Mouse (Mus musculus): ENCODE data around the gene Cdk2ap1. TPM values are rescaled to one million over a fixed set of nuclear protein-coding genes. Genes with fewer than 3 reads are reported as not detected.
A peak's percentile ranks its signal among the peaks of the same experiment; 100 is the strongest.
"Not testable (repeated sequence)": the region's sequence is repeated elsewhere in the genome, so short reads cannot be mapped to it uniquely, and the experiment has no call there.

Cdk2ap1 gene
- 57.7 and 131 TPM in 2 replicates for polyA plus RNA-seq (2015; fragmentation: Nextera tagmentation; extraction: Ambion mirVana)

DNA sequence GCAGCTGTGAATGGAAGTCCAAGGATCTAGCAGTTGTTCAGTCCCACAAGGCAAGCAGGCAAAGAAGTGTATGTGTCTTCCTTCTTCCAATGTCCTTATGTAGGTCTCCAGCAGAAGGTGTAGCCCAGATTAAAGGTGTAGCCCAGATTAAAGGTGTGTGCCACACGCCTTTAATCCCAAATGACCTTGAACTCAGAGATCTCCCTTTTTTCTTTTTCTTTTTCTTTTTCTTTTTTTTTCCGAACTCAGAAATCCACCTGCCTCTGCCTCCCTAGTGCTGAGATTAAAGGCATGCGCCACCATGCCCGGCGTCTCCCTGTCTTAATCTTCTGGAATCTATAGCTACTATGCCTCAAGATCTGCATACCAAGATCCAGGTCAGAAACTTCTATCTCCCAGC, at the start of gene Cdk2ap1:
Gene Cdk2ap1 (minus strand): TSS at position 101 of the 400 bp plus-strand sequence.
- DNase-seq (ENCODE audit: low spot score); H3K4me2 ChIP-seq (ENCODE audit: low read length); H3K36me3 ChIP-seq (ENCODE audit: insufficient read depth, low read length); ATAC-seq (replicated peaks; ENCODE audit: low FRiP score, low read depth); H3K4me3 ChIP-seq (replicated peaks; ENCODE audit: low read depth, low read length); H3K27ac ChIP-seq; H3K9me3 ChIP-seq (replicated peaks; ENCODE audit: low read length); H3K9ac ChIP-seq (ENCODE audit: low read depth, low read length); H3K27me3 ChIP-seq (ENCODE audit: insufficient read depth, low read length); H3K4me1 ChIP-seq (replicated peaks; ENCODE audit: insufficient read depth, low read length): not testable (repeated sequence)
- 89% methylated on average over 5 of the region's 5 CpGs for WGBS

DNA sequence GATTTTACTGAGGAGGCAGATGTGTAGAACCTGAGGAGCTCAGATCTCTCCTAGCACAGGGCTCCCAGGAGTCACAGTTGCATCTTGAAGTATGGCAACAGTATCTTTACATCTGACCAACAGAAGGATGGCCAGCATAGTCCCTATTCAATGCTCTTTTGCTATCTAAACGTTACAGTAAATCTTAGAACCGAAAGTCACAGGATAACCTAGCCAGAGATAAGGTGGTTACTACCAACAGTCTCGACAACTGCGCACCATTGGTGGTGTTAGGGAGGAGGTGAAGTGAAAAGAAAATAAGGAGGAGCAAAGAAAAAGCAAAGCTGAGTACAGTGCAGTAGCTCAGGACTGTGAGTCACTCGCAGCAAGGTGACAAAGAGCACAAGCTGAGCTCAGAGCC, 49.3 kb upstream of the Cdk2ap1 start:
- ATAC-seq (replicated peaks; ENCODE audit: low FRiP score, low read depth) (no peak), DNase-seq (ENCODE audit: low spot score) (no peak)
- Histone ChIP-seq H3K4me3 (replicated peaks; ENCODE audit: low read depth, low read length) (no peak overlapping the region), H3K9me3 (replicated peaks; ENCODE audit: low read length) (no peaks in the 10 kb centered on the region), H3K9ac (ENCODE audit: low read depth, low read length) (no peak overlapping the region), H3K4me2 (ENCODE audit: low read length) (no peak overlapping the region), H3K27ac (no peak overlapping the region), H3K27me3 (ENCODE audit: insufficient read depth, low read length) (no peaks in the 10 kb centered on the region), H3K36me3 (ENCODE audit: insufficient read depth, low read length) (peaks cover 33% of the 10 kb centered on the region), H3K4me1 (replicated peaks; ENCODE audit: insufficient read depth, low read length) (no peaks in the 10 kb centered on the region)
- whole genome bisulfite sequencing = 90% methylated on average over 5 of the region's 5 CpGs
- TF ChIP-seq CTCF (IDR thresholded peaks at IDR 0.05; ENCODE audit: low read depth) = no peak

- DNase-seq (ENCODE audit: low spot score) (peak; percentile 13), ATAC-seq (replicated peaks; ENCODE audit: low FRiP score, low read depth) (no peak)
- H3K27me3 ChIP-seq (ENCODE audit: insufficient read depth, low read length) = no peaks in the 10 kb centered on the region
- H3K27ac ChIP-seq = no peak overlapping the region
- H3K9me3 ChIP-seq (replicated peaks; ENCODE audit: low read length) = no peaks in the 10 kb centered on the region
- H3K4me3 ChIP-seq (replicated peaks; ENCODE audit: low read depth, low read length) = no peak overlapping the region
- TF ChIP-seq CTCF (IDR thresholded peaks at IDR 0.05; ENCODE audit: low read depth) = peak; percentile 35
- peaks cover 40% of the 10 kb centered on the region for H3K36me3 ChIP-seq (ENCODE audit: insufficient read depth, low read length)
- no peak overlapping the region for H3K4me2 ChIP-seq (ENCODE audit: low read length)
- H3K4me1 ChIP-seq (replicated peaks; ENCODE audit: insufficient read depth, low read length) = no peaks in the 10 kb centered on the region
- WGBS = 91% methylated on average over 3 of the region's 3 CpGs
- no peak overlapping the region for H3K9ac ChIP-seq (ENCODE audit: low read depth, low read length)
Observed at GRCm38 (mm10) chr5:124410808-124411207, 47.9 kb upstream of the Cdk2ap1 start.

- H3K4me1 ChIP-seq (replicated peaks; ENCODE audit: insufficient read depth, low read length) = no peaks in the 10 kb centered on the region
- 91% methylated on average over 7 of the region's 7 CpGs for WGBS
- no peak for ATAC-seq (replicated peaks; ENCODE audit: low FRiP score, low read depth)
Observed at GRCm38 (mm10) chr5:124393726-124394125, 30.8 kb upstream of the Cdk2ap1 start.

DNA sequence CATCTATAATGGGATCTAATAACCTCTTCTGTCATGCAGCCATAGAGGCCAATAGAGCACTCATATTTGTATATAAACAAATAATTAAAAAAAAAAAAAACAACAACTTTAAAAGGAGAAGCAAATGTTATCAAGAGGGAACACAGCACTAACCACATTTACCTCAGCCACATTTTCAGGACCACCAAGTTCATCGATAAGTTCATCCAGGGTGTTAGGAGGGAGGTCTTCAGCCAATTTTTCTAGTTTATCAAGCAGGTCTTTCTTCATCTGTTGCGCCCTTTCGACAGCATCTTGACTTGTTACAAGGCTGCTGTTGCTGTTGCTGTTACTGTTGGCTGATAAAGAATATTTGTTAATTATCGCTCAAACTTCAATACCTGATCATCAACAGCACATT, 29.5 kb upstream of the Cdk2ap1 start:
- no peak overlapping the region for H3K9ac ChIP-seq (ENCODE audit: low read depth, low read length)
- no peak for TF ChIP-seq CTCF (IDR thresholded peaks at IDR 0.05; ENCODE audit: low read depth)
- 97% methylated on average over 4 of the region's 4 CpGs for WGBS
- ATAC-seq (replicated peaks; ENCODE audit: low FRiP score, low read depth) = no peak
- H3K27ac ChIP-seq = no peak overlapping the region
- peaks cover 66% of the 10 kb centered on the region for H3K36me3 ChIP-seq (ENCODE audit: insufficient read depth, low read length)
- DNase-seq (ENCODE audit: low spot score) = no peak
- no peaks in the 10 kb centered on the region for H3K27me3 ChIP-seq (ENCODE audit: insufficient read depth, low read length)
- H3K9me3 ChIP-seq (replicated peaks; ENCODE audit: low read length) = no peaks in the 10 kb centered on the region
- H3K4me2 ChIP-seq (ENCODE audit: low read length) = no peak overlapping the region
- H3K4me3 ChIP-seq (replicated peaks; ENCODE audit: low read depth, low read length) = no peak overlapping the region
- H3K4me1 ChIP-seq (replicated peaks; ENCODE audit: insufficient read depth, low read length) = no peaks in the 10 kb centered on the region

More at GRCm38 (mm10) chr5:124393726-124394125, 30.8 kb upstream of the Cdk2ap1 start:
- no peak for TF ChIP-seq CTCF (IDR thresholded peaks at IDR 0.05; ENCODE audit: low read depth)
- Histone ChIP-seq H3K9ac (ENCODE audit: low read depth, low read length) (no peak overlapping the region), H3K27ac (no peak overlapping the region), H3K4me2 (ENCODE audit: low read length) (no peak overlapping the region), H3K27me3 (ENCODE audit: insufficient read depth, low read length) (no peaks in the 10 kb centered on the region), H3K4me3 (replicated peaks; ENCODE audit: low read depth, low read length) (no peak overlapping the region), H3K36me3 (ENCODE audit: insufficient read depth, low read length) (peaks cover 64% of the 10 kb centered on the region), H3K9me3 (replicated peaks; ENCODE audit: low read length) (no peaks in the 10 kb centered on the region)
- DNase-seq (ENCODE audit: low spot score) = no peak

- no peak overlapping the region for H3K4me3 ChIP-seq (replicated peaks; ENCODE audit: low read depth, low read length)
- H3K27ac ChIP-seq = no peak overlapping the region
- H3K36me3 ChIP-seq (ENCODE audit: insufficient read depth, low read length) = peaks cover 73% of the 10 kb centered on the region
- 69% methylated on average over 5 of the region's 5 CpGs for WGBS
- no peaks in the 10 kb centered on the region for H3K27me3 ChIP-seq (ENCODE audit: insufficient read depth, low read length)
- no peak overlapping the region for H3K4me2 ChIP-seq (ENCODE audit: low read length)
- H3K9ac ChIP-seq (ENCODE audit: low read depth, low read length) = no peak overlapping the region
- DNase-seq (ENCODE audit: low spot score) (peak; percentile 46), ATAC-seq (replicated peaks; ENCODE audit: low FRiP score, low read depth) (no peak)
- H3K9me3 ChIP-seq (replicated peaks; ENCODE audit: low read length) = no peaks in the 10 kb centered on the region
- TF ChIP-seq CTCF (IDR thresholded peaks at IDR 0.05; ENCODE audit: low read depth) = peak; percentile 60; the same call in 1 of the 2 replicates
- H3K4me1 ChIP-seq (replicated peaks; ENCODE audit: insufficient read depth, low read length) = no peaks in the 10 kb centered on the region
Observed at GRCm38 (mm10) chr5:124387932-124388331, 25.1 kb upstream of the Cdk2ap1 start.

- no peak overlapping the region for H3K9ac ChIP-seq (ENCODE audit: low read depth, low read length)
- H3K4me1 ChIP-seq (replicated peaks; ENCODE audit: insufficient read depth, low read length) = no peaks in the 10 kb centered on the region
- H3K27me3 ChIP-seq (ENCODE audit: insufficient read depth, low read length) = no peaks in the 10 kb centered on the region
- H3K4me2 ChIP-seq (ENCODE audit: low read length) = no peak overlapping the region
- no peak overlapping the region for H3K4me3 ChIP-seq (replicated peaks; ENCODE audit: low read depth, low read length)
- H3K9me3 ChIP-seq (replicated peaks; ENCODE audit: low read length) = no peaks in the 10 kb centered on the region
- DNase-seq (ENCODE audit: low spot score) (no peak), ATAC-seq (replicated peaks; ENCODE audit: low FRiP score, low read depth) (no peak)
- peaks cover 77% of the 10 kb centered on the region for H3K36me3 ChIP-seq (ENCODE audit: insufficient read depth, low read length)
- H3K27ac ChIP-seq = no peak overlapping the region
- 92% methylated on average over 1 of the region's 1 CpGs for WGBS
- TF ChIP-seq CTCF (IDR thresholded peaks at IDR 0.05; ENCODE audit: low read depth) = no peak
Observed at GRCm38 (mm10) chr5:124380121-124380520, 17.2 kb upstream of the Cdk2ap1 start.
